Mouse (Mus musculus) E14TG2a.4 (cell line): ENCODE results near the gene Skint8.
"Not testable (repeated sequence)": the region's sequence is repeated elsewhere in the genome, so short reads cannot be mapped to it uniquely, and the experiment has no call there.

Experiments used
- CTCF ChIP-seq: conservative IDR thresholded peaks from 2 replicates; pipeline ENCODE4 v1.5.1; 2014; ENCODE audit warnings: low read length
- NANOG ChIP-seq: IDR thresholded peaks from 2 replicates; pipeline ENCODE4 v1.6.1; 2014; ENCODE audit warnings: borderline replicate concordance, low read length, mixed read lengths
- POU5F1 ChIP-seq: IDR thresholded peaks from 2 replicates; pipeline ENCODE4 v1.6.1; 2014; ENCODE audit warnings: low read length, borderline replicate concordance

GRCm38 (mm10) chr4:111963241-111963640 is 44.0 kb downstream of the Skint8 start:
- not testable (repeated sequence) for TF ChIP-seq CTCF, POU5F1, NANOG
